Mouse (Mus musculus): ENCODE data around the gene Spns1.

DNA sequence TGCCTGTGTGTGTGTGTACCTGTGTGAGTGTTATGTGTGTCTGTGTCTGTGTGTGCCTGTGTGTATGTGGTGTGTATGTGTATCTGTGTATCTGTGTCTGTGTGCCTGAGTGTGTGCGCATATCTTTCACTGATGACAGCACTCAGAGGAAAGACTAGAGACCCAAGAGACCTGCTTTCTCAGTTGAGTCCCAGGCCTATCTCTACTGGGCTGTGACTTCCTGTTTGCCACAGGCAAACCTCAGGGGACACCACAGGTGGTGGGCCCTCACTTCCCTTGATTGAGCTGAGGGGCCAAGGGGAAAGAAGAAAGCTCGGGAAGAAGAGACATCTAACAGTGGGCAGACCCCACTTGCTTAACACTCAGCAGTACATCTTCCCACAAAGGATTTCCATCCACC, 39.4 kb upstream of the Spns1 start:
- TF ChIP-seq HCFC1 (IDR thresholded peaks at IDR 0.05; ENCODE audit: borderline replicate concordance, insufficient read depth, low read length) (no peak), ZC3H11A (IDR thresholded peaks at IDR 0.05; ENCODE audit: borderline replicate concordance, low read depth, low read length) (no peak), MAFK (IDR thresholded peaks at IDR 0.05; ENCODE audit: insufficient read depth, low read depth, low read length) (no peak)
